Mouse (Mus musculus): ENCODE results near the gene Ms4a8a. TPM values are rescaled to one million over a fixed set of nuclear protein-coding genes. Genes with fewer than 3 reads are reported as not detected.

Ms4a8a gene
- polyA plus RNA-seq, 1 experiment from 2014 or later, result 7.7 TPM

Other genes with a start within 250 kb of the Ms4a8a start
- gene Slc15a3, start 241.4 kb downstream of the Ms4a8a start, polyA plus RNA-seq (2015; fragmentation: Nextera tagmentation; extraction: Ambion mirVana), result 0.45 and 0.49 TPM in 2 replicates
- gene Tmem132a, start 211.2 kb downstream of the Ms4a8a start, polyA plus RNA-seq (2015; fragmentation: Nextera tagmentation; extraction: Ambion mirVana), result 59.9 and 65.6 TPM in 2 replicates
- gene Tmem109, start 199.1 kb downstream of the Ms4a8a start, polyA plus RNA-seq (2015; fragmentation: Nextera tagmentation; extraction: Ambion mirVana), result 112 and 118 TPM in 2 replicates
- gene Prpf19, start 185.9 kb downstream of the Ms4a8a start, polyA plus RNA-seq (2015; fragmentation: Nextera tagmentation; extraction: Ambion mirVana), result 37.9 and 42.6 TPM in 2 replicates
- not detected in 2 replicates for gene Zp1, start 160.5 kb downstream of the Ms4a8a start, polyA plus RNA-seq (2015; fragmentation: Nextera tagmentation; extraction: Ambion mirVana)
- gene Ptgdr2, start 143.9 kb downstream of the Ms4a8a start, polyA plus RNA-seq (2015; fragmentation: Nextera tagmentation; extraction: Ambion mirVana), result 0.08 TPM in 1 of 2 replicates, not detected in the other
- gene Ccdc86, start 131.8 kb downstream of the Ms4a8a start, polyA plus RNA-seq (2015; fragmentation: Nextera tagmentation; extraction: Ambion mirVana), result 26.1 and 27.9 TPM in 2 replicates
- 6.4 and 7.0 TPM in 2 replicates for gene Ms4a10, start 106.4 kb downstream of the Ms4a8a start, polyA plus RNA-seq (2015; fragmentation: Nextera tagmentation; extraction: Ambion mirVana)
- 0.10 TPM in 1 of 2 replicates, not detected in the other for gene Ms4a15, start 87.9 kb downstream of the Ms4a8a start, polyA plus RNA-seq (2015; fragmentation: Nextera tagmentation; extraction: Ambion mirVana)
- 5.9 and 10.6 TPM in 2 replicates for gene Ms4a18, start 63.1 kb downstream of the Ms4a8a start, polyA plus RNA-seq (2015; fragmentation: Nextera tagmentation; extraction: Ambion mirVana)
- not detected in 2 replicates for gene 1700017D01Rik, start 49.8 kb upstream of the Ms4a8a start, polyA plus RNA-seq (2015; fragmentation: Nextera tagmentation; extraction: Ambion mirVana)
- gene 1700025F22Rik, start 84.2 kb upstream of the Ms4a8a start, polyA plus RNA-seq (2015; fragmentation: Nextera tagmentation; extraction: Ambion mirVana), result not detected in 2 replicates
- gene Ms4a13, start 115.6 kb upstream of the Ms4a8a start, polyA plus RNA-seq (2015; fragmentation: Nextera tagmentation; extraction: Ambion mirVana), result not detected in 2 replicates
- gene Ms4a12, start 151.3 kb upstream of the Ms4a8a start, polyA plus RNA-seq (2015; fragmentation: Nextera tagmentation; extraction: Ambion mirVana), result 0.12 TPM in 1 of 2 replicates, not detected in the other
- gene Ms4a1, start 185.1 kb upstream of the Ms4a8a start, polyA plus RNA-seq (2015; fragmentation: Nextera tagmentation; extraction: Ambion mirVana), result not detected in 2 replicates
- not detected in 2 replicates for gene Ms4a5, start 202.8 kb upstream of the Ms4a8a start, polyA plus RNA-seq (2015; fragmentation: Nextera tagmentation; extraction: Ambion mirVana)
- 0.06 TPM in 2 replicates for gene Ms4a14, start 233.4 kb upstream of the Ms4a8a start, polyA plus RNA-seq (2015; fragmentation: Nextera tagmentation; extraction: Ambion mirVana)

Measured in stomach, embryonic 15.5 days (tissue).